Mouse (Mus musculus): ENCODE data around the gene Rapgef1. TPM values are rescaled to one million over a fixed set of nuclear protein-coding genes. Genes with fewer than 3 reads are reported as not detected.
"Not testable (repeated sequence)": the region's sequence is repeated elsewhere in the genome, so short reads cannot be mapped to it uniquely, and the experiment has no call there.

The Rapgef1 gene
- polyA plus RNA-seq, 1 experiment from 2014 or later = 19.9 TPM

- WGBS = 95% methylated on average over 8 of the region's 8 CpGs
- H3K27me3 ChIP-seq (ENCODE audit: control insufficient read depth, insufficient read depth, low read length) = no peaks in the 10 kb centered on the region
- H3K9me3 ChIP-seq (ENCODE audit: control insufficient read depth, low read length) = no peaks in the 10 kb centered on the region
- peaks cover 86% of the 10 kb centered on the region for H3K36me3 ChIP-seq (replicated peaks; ENCODE audit: control insufficient read depth, insufficient read depth)
- no peak overlapping the region for H3K4me2 ChIP-seq (replicated peaks)
- ATAC-seq (ENCODE audit: low FRiP score) = no peak
- H3K4me3 ChIP-seq (replicated peaks; ENCODE audit: low read length) = no peak overlapping the region
- no peak overlapping the region for H3K27ac ChIP-seq
- DNase-seq (ENCODE audit: low spot score) = no peak
- H3K4me1 ChIP-seq (replicated peaks; ENCODE audit: control insufficient read depth, insufficient read depth, low read length) = no peaks in the 10 kb centered on the region
- no peak overlapping the region for H3K9ac ChIP-seq
Measured at GRCm38 (mm10) chr2:29702189-29702588, 82.7 kb downstream of the Rapgef1 start.

GRCm38 (mm10) chr2:29703104-29704081 lies 83.9 kb downstream of the Rapgef1 start:
- Histone ChIP-seq H3K9ac (no peak overlapping the region), H3K27ac (no peak overlapping the region), H3K9me3 (ENCODE audit: control insufficient read depth, low read length) (no peaks in the 10 kb centered on the region), H3K27me3 (ENCODE audit: control insufficient read depth, insufficient read depth, low read length) (no peaks in the 10 kb centered on the region), H3K4me1 (replicated peaks; ENCODE audit: control insufficient read depth, insufficient read depth, low read length) (no peaks in the 10 kb centered on the region), H3K4me2 (replicated peaks) (no peak overlapping the region), H3K36me3 (replicated peaks; ENCODE audit: control insufficient read depth, insufficient read depth) (peaks cover 95% of the 10 kb centered on the region), H3K4me3 (replicated peaks; ENCODE audit: low read length) (no peak overlapping the region)
- ATAC-seq (ENCODE audit: low FRiP score) = no peak
- 93% methylated on average over 9 of the region's 9 CpGs for WGBS
- no peak for DNase-seq (ENCODE audit: low spot score)

GRCm38 (mm10) chr2:29705493-29705892 lies 86.0 kb downstream of the Rapgef1 start:
- Histone ChIP-seq H3K9me3 (ENCODE audit: control insufficient read depth, low read length) (no peaks in the 10 kb centered on the region), H3K4me3 (replicated peaks; ENCODE audit: low read length) (no peak overlapping the region), H3K27me3 (ENCODE audit: control insufficient read depth, insufficient read depth, low read length) (no peaks in the 10 kb centered on the region), H3K4me2 (replicated peaks) (no peak overlapping the region), H3K27ac (no peak overlapping the region), H3K9ac (no peak overlapping the region), H3K36me3 (replicated peaks; ENCODE audit: control insufficient read depth, insufficient read depth) (peaks cover 86% of the 10 kb centered on the region), H3K4me1 (replicated peaks; ENCODE audit: control insufficient read depth, insufficient read depth, low read length) (no peaks in the 10 kb centered on the region)
- no peak for ATAC-seq (ENCODE audit: low FRiP score)
- WGBS = 84% methylated on average over 3 of the region's 3 CpGs
- no peak for DNase-seq (ENCODE audit: low spot score)

DNA sequence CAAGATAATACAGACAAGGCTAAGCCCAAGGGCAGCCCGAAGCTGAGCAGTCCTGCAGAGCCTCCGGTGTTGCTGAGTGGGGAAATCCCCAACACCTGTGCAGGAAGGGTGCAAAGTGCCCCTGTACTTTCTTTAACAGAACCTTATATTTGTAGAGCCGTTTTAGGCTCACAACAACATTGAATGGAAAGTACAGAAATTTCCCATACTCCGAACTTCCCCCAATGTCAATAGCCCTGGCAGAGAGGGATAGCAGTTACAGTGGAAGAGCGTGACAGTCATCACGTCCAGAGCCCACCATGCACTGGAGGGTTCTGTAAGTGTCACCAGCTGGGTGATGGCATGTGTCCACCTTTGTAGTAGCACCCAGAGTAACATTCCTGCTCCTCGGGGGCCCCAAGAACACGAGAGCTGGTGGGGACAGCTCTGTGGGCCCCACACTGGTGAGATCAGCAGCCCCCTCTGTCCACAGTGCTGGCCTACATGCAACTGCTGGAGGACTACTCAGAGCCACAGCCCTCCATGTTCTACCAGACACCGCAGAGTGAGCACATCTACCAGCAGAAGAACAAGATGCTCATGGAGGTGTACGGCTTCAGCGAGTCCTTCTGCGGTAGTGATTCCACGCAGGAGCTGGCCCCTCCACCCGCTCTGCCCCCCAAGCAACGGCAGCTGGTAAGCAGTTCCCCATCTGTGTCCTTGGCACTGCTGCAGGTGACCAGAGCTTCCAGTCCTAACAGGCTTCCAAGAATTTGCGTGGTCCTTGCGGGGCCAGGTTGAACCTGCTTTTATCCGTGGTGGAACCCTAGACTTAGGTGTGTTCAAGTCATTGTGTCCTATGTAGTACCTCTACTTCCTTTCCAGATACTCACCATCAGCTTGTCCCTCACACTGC lies 87.5 kb downstream of the Rapgef1 start:
- no peak for DNase-seq (ENCODE audit: low spot score)
- Histone ChIP-seq H3K9ac (no peak overlapping the region), H3K4me2 (replicated peaks) (no peak overlapping the region), H3K9me3 (ENCODE audit: control insufficient read depth, low read length) (no peaks in the 10 kb centered on the region), H3K4me3 (replicated peaks; ENCODE audit: low read length) (no peak overlapping the region), H3K27ac (no peak overlapping the region), H3K36me3 (replicated peaks; ENCODE audit: control insufficient read depth, insufficient read depth) (peaks cover 84% of the 10 kb centered on the region), H3K4me1 (replicated peaks; ENCODE audit: control insufficient read depth, insufficient read depth, low read length) (no peaks in the 10 kb centered on the region), H3K27me3 (ENCODE audit: control insufficient read depth, insufficient read depth, low read length) (no peaks in the 10 kb centered on the region)
- no peak for ATAC-seq (ENCODE audit: low FRiP score)
- WGBS = 94% methylated on average over 18 of the region's 18 CpGs

GRCm38 (mm10) chr2:29707731-29708130 lies 88.2 kb downstream of the Rapgef1 start:
- no peak overlapping the region for H3K27ac ChIP-seq
- no peak overlapping the region for H3K9ac ChIP-seq
- DNase-seq (ENCODE audit: low spot score) (no peak), ATAC-seq (ENCODE audit: low FRiP score) (no peak)
- H3K4me3 ChIP-seq (replicated peaks; ENCODE audit: low read length) = no peak overlapping the region
- no peak overlapping the region for H3K4me2 ChIP-seq (replicated peaks)
- no peaks in the 10 kb centered on the region for H3K4me1 ChIP-seq (replicated peaks; ENCODE audit: control insufficient read depth, insufficient read depth, low read length)
- peaks cover 84% of the 10 kb centered on the region for H3K36me3 ChIP-seq (replicated peaks; ENCODE audit: control insufficient read depth, insufficient read depth)
- no peaks in the 10 kb centered on the region for H3K27me3 ChIP-seq (ENCODE audit: control insufficient read depth, insufficient read depth, low read length)
- 72% methylated on average over 4 of the region's 4 CpGs for WGBS
- no peaks in the 10 kb centered on the region for H3K9me3 ChIP-seq (ENCODE audit: control insufficient read depth, low read length)

DNA sequence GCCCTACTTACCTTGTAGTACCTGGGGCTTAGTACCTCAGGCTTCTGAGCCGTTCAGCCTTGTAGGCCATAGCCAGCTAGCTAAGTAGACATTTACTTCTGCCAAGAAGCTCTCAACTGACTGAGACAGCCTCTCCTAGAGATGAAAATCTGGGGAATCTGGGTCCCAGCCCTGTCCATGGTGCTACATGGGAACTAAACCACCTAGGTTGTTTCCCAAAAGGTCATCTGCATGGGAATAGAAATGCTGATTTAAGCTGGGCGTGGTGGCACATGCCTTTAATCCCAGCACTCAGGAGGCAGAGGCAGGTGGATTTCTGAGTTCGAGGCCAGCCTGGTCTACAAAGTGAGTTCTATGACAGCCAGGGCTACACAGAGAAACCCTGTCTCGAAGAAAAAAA lies 88.7 kb downstream of the Rapgef1 start:
- not testable (repeated sequence) for ATAC-seq (ENCODE audit: low FRiP score); H3K9me3 ChIP-seq (ENCODE audit: control insufficient read depth, low read length); H3K27me3 ChIP-seq (ENCODE audit: control insufficient read depth, insufficient read depth, low read length); H3K4me3 ChIP-seq (replicated peaks; ENCODE audit: low read length); H3K27ac ChIP-seq; H3K9ac ChIP-seq; H3K4me1 ChIP-seq (replicated peaks; ENCODE audit: control insufficient read depth, insufficient read depth, low read length); H3K4me2 ChIP-seq (replicated peaks); DNase-seq (ENCODE audit: low spot score)
- H3K36me3 ChIP-seq (replicated peaks; ENCODE audit: control insufficient read depth, insufficient read depth) = peaks cover 80% of the 10 kb centered on the region
- WGBS = 92% methylated on average over 4 of the region's 4 CpGs

- WGBS = 78% methylated on average over 3 of the region's 3 CpGs
- H3K4me3 ChIP-seq (replicated peaks; ENCODE audit: low read length) = no peak overlapping the region
- H3K4me2 ChIP-seq (replicated peaks) = no peak overlapping the region
- H3K27ac ChIP-seq = no peak overlapping the region
- H3K36me3 ChIP-seq (replicated peaks; ENCODE audit: control insufficient read depth, insufficient read depth) = peaks cover 65% of the 10 kb centered on the region
- ATAC-seq (ENCODE audit: low FRiP score) (no peak), DNase-seq (ENCODE audit: low spot score) (no peak)
- no peaks in the 10 kb centered on the region for H3K9me3 ChIP-seq (ENCODE audit: control insufficient read depth, low read length)
- H3K4me1 ChIP-seq (replicated peaks; ENCODE audit: control insufficient read depth, insufficient read depth, low read length) = no peaks in the 10 kb centered on the region
- no peaks in the 10 kb centered on the region for H3K27me3 ChIP-seq (ENCODE audit: control insufficient read depth, insufficient read depth, low read length)
- H3K9ac ChIP-seq = no peak overlapping the region
Measured at GRCm38 (mm10) chr2:29711038-29711437, 91.5 kb downstream of the Rapgef1 start.

- Histone ChIP-seq H3K9me3 (ENCODE audit: control insufficient read depth, low read length) (no peaks in the 10 kb centered on the region), H3K4me2 (replicated peaks) (no peak overlapping the region), H3K36me3 (replicated peaks; ENCODE audit: control insufficient read depth, insufficient read depth) (peaks cover 57% of the 10 kb centered on the region), H3K4me3 (replicated peaks; ENCODE audit: low read length) (no peak overlapping the region), H3K27me3 (ENCODE audit: control insufficient read depth, insufficient read depth, low read length) (no peaks in the 10 kb centered on the region), H3K27ac (no peak overlapping the region), H3K4me1 (replicated peaks; ENCODE audit: control insufficient read depth, insufficient read depth, low read length) (no peaks in the 10 kb centered on the region), H3K9ac (no peak overlapping the region)
- DNase-seq (ENCODE audit: low spot score) = no peak
- ATAC-seq (ENCODE audit: low FRiP score) = no peak
- WGBS = 88% methylated on average over 5 of the region's 5 CpGs
Measured at GRCm38 (mm10) chr2:29711877-29712276, 92.4 kb downstream of the Rapgef1 start.

GRCm38 (mm10) chr2:29713501-29713900 lies 94.0 kb downstream of the Rapgef1 start:
- H3K9me3 ChIP-seq (ENCODE audit: control insufficient read depth, low read length) = no peaks in the 10 kb centered on the region
- no peak for DNase-seq (ENCODE audit: low spot score)
- no peaks in the 10 kb centered on the region for H3K4me1 ChIP-seq (replicated peaks; ENCODE audit: control insufficient read depth, insufficient read depth, low read length)
- 100% methylated on average over 1 of the region's 2 CpGs for WGBS
- no peaks in the 10 kb centered on the region for H3K27me3 ChIP-seq (ENCODE audit: control insufficient read depth, insufficient read depth, low read length)
- H3K27ac ChIP-seq = no peak overlapping the region
- H3K36me3 ChIP-seq (replicated peaks; ENCODE audit: control insufficient read depth, insufficient read depth) = peaks cover 45% of the 10 kb centered on the region
- no peak for ATAC-seq (ENCODE audit: low FRiP score)
- no peak overlapping the region for H3K9ac ChIP-seq
- H3K4me2 ChIP-seq (replicated peaks) = no peak overlapping the region
- H3K4me3 ChIP-seq (replicated peaks; ENCODE audit: low read length) = no peak overlapping the region
